Mouse (Mus musculus): ENCODE results near the gene Camk1.

- TF ChIP-seq CTCF (IDR thresholded peaks at IDR 0.05; ENCODE audit: extremely low read depth, insufficient read depth, insufficient read length, insufficient replicate concordance) (no peak), POLR2A (IDR thresholded peaks at IDR 0.05; ENCODE audit: low read depth, low read length) (peak; percentile 85)
These were observed 34.0 kb upstream of the Camk1 start, which contains the start of the genes Tada3 and Arpc4 for GRCm38 (mm10) chr6:113377496-113378385.

All from spleen, adult 2 months (tissue).